Mouse (Mus musculus) CH12.LX (cell line): Measurements from ENCODE around the gene Galp.
"Not testable (repeated sequence)": the region's sequence is repeated elsewhere in the genome, so short reads cannot be mapped to it uniquely, and the experiment has no call there.

Source experiments
- CHD1 ChIP-seq: IDR thresholded peaks from 2 replicates; pipeline ENCODE4 v1.6.1; 2012; ENCODE audit warnings: low read depth, low read length, improper control_type of control experiment, inconsistent platforms
- CTCF ChIP-seq, 2 experiments: IDR thresholded peaks in 1 of 2; conservative IDR thresholded peaks in 1 of 2; 2 replicates each; pipeline ENCODE4 v1.5.1; 2011 to 2012; ENCODE audit warnings: low read depth in 2 of 2, low read length in 2 of 2, improper control_type of control experiment in 1 of 2, inconsistent platforms in 1 of 2, mild to moderate bottlenecking in 1 of 2, moderate library complexity in 1 of 2
- EP300 ChIP-seq: IDR thresholded peaks from 2 replicates; pipeline ENCODE4 v1.6.1; 2011; ENCODE audit warnings: low read length, improper control_type of control experiment
- HCFC1 ChIP-seq: IDR thresholded peaks from 2 replicates; pipeline ENCODE4 v1.6.1; 2012; ENCODE audit warnings: low read depth, mild to moderate bottlenecking, inconsistent platforms, low read length, improper control_type of control experiment
- MAFK ChIP-seq: IDR thresholded peaks from 2 replicates; pipeline ENCODE4 v1.6.1; 2011; ENCODE audit warnings: low read length, improper control_type of control experiment; ENCODE audit not compliant: insufficient replicate concordance
- NELFE ChIP-seq: IDR thresholded peaks from 2 replicates; pipeline ENCODE4 v1.6.1; 2011; ENCODE audit warnings: low read depth, low read length, improper control_type of control experiment
- ZKSCAN1 ChIP-seq: IDR thresholded peaks from 2 replicates; pipeline ENCODE4 v1.6.1; 2012; ENCODE audit warnings: low read depth, inconsistent platforms, low read length, improper control_type of control experiment, borderline replicate concordance
- ZMIZ1 ChIP-seq: IDR thresholded peaks from 2 replicates; pipeline ENCODE4 v1.6.1; 2012; ENCODE audit warnings: low read depth, mild to moderate bottlenecking, inconsistent platforms, low read length, improper control_type of control experiment
- ZNF384 ChIP-seq: IDR thresholded peaks from 2 replicates; pipeline ENCODE4 v1.6.1; 2012; ENCODE audit warnings: low read depth, low read length, improper control_type of control experiment, inconsistent platforms

DNA sequence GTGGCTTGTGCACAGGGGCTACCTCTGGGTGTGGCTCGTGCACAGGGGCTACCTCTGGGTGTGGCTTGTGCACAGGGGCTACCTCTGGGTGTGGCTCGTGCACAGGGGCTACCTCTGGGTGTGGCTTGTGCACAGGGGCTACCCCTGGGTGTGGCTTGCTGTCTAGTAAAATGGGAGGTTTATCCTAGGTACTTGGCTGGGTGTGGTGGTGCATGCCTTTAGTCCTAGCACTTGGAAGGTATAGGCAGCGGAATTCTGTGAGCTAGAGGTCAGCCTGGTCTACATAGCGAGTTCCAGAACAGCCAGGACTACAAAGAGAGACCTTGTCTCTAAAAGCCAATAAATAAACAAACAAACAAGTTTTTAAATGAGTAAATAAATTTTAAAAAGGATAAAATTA is 17.8 kb downstream of the Galp start:
- TF ChIP-seq ZMIZ1; MAFK; CHD1; NELFE; ZKSCAN1; CTCF (conservative IDR thresholded peaks at IDR 0.05 in 1 of 2, IDR thresholded peaks at IDR 0.05 in 1 of 2; ENCODE audit: low read depth in 2 of 2, low read length in 2 of 2); EP300; HCFC1; ZNF384: not testable (repeated sequence)
